Mouse (Mus musculus) macrophage (primary cell): ENCODE data around the gene Gm45713. TPM values are rescaled to one million over a fixed set of nuclear protein-coding genes. Genes with fewer than 3 reads are reported as not detected.
A peak's percentile ranks its signal among the peaks of the same experiment; 100 is the strongest.
"Not testable (repeated sequence)": the region's sequence is repeated elsewhere in the genome, so short reads cannot be mapped to it uniquely, and the experiment has no call there.

ENCODE experiments used
- H3K27ac ChIP-seq: fragments of 350-480 bp; formaldehyde crosslinking; 2 replicates; pipeline ENCODE4 v1.9.0; 2021
- H3K36me3 ChIP-seq: fragments of 350-480 bp; formaldehyde crosslinking; 2 replicates; pipeline ENCODE4 v1.9.0; 2021; ENCODE audit errors: inconsistent target
- H3K4me3 ChIP-seq: fragments of 350-480 bp; formaldehyde crosslinking; 2 replicates; pipeline ENCODE4 v1.9.0; 2021; ENCODE audit errors: inconsistent target
- H3K79me2 ChIP-seq: fragments of 350-480 bp; formaldehyde crosslinking; 2 replicates; pipeline ENCODE4 v1.9.0; 2021; ENCODE audit errors: inconsistent target
- WGBS: methylation state at CpG from one replicate; pipeline ENCODE4 v1.1.7; 2026; ENCODE audit warnings: inconsistent platforms; ENCODE audit not compliant: missing documents; 5-methylcytosine and 5-hydroxymethylcytosine counted together
- polyA plus RNA-seq: library from polyadenylated mRNA; stranded (reverse); fragments of 250-400 nt; gene quantifications from 3 replicates; pipeline ENCODE4 v1.2.4, GENCODE M21; 2018; ENCODE audit warnings: inconsistent platforms

Gm45713 gene
- polyA plus RNA-seq, 1 experiment from 2014 or later = not detected

- Histone ChIP-seq H3K79me2 (peaks cover 5% of the 10 kb centered on the region; the same call in 1 of the 2 replicates), H3K36me3 (peaks cover 16% of the 10 kb centered on the region; the same call in 1 of the 2 replicates), H3K4me3 (no peak overlapping the region), H3K27ac (no peak overlapping the region)
- 88% methylated on average over 9 of the region's 9 CpGs for WGBS
These were observed 19.6 kb upstream of the Gm45713 start for GRCm38 (mm10) chr7:45155590-45155989.

GRCm38 (mm10) chr7:45154993-45155514, 19.0 kb upstream of the Gm45713 start:
- peaks cover 15% of the 10 kb centered on the region; the same call in 1 of the 2 replicates for H3K36me3 ChIP-seq
- WGBS = 89% methylated on average over 12 of the region's 12 CpGs

DNA sequence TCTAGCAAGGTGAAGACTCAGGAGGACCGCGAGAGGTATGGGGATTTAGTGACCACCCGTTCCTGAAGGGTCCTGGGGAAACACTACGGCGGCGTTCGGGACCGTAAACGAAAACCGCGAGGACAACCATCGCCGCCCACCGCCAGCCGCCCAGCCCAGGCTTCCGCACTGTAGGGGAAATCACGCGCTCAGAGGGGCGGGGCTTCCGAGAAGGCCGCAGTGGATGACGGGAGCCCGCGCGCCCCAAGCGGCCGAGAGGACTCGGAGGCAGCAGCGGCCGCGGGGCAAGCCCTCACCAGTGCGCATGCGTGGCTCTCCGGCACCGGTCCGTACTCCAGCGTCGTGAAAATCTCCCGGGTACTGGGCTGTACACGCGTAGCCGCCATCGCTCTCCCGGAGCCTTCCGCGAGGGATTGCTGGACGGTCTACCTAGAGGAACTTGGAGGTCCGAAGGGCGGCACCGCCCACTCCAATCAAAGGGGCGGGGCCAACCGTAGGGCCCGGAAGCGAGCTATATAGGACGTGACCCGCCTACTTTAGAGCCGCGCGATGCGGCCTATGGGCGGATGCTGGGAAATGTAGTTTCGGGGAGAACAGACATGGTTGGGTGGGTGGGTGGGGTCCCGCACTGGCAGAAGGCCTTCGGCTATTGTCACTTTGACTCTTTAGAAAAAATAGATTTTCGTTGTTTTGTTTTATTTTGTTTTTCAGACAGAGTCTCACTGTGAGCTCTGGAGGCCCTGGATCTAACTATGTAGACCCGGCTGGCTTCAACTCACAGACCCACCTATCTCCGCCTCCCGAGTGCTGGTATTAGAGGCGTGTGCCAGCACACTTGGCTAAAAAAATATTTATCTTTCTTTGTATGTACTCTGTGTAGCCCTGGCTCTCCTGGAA, 18.3 kb upstream of the Gm45713 start, which contains the start of the genes Pih1d1 and Aldh16a1:
Gene Pih1d1, plus strand, starts transcription at position 208 of the 897 bp plus-strand sequence.
Gene Aldh16a1, minus strand, starts transcription at position 489 of the 897 bp plus-strand sequence.
- peak within 1 kb of the TSS; percentile 95 for H3K27ac ChIP-seq
- WGBS = 3% methylated on average over 69 of the region's 69 CpGs
- H3K79me2 ChIP-seq = peaks cover 5% of the 10 kb centered on the region; the same call in 1 of the 2 replicates
- peaks cover 8% of the 10 kb centered on the region; the same call in 1 of the 2 replicates for H3K36me3 ChIP-seq
- peak within 1 kb of the TSS; percentile 88 for H3K4me3 ChIP-seq

More at GRCm38 (mm10) chr7:45154993-45155514, 19.0 kb upstream of the Gm45713 start:
- Histone ChIP-seq H3K27ac (peak overlapping the region; percentile 95), H3K4me3 (peak overlapping the region; percentile 88), H3K79me2 (peaks cover 5% of the 10 kb centered on the region; the same call in 1 of the 2 replicates)

DNA sequence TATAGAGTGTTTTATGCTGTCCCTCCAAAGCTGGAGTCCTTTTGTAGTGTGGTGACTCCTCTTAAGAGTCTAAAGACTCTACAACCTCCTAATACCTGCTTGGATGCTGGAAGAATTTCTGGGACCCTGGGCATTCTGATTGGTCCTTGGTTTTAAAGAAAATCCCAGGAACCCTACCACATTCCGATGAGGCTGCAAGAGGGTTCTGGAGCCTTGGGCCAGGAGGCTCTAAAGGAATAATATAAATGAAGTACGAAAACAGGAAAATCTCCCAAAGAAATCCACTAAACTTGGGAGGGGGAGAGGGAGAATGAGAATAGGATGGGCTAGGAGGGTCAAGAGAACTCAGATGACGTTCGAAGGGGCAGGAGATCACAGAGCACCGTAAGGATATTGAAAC, 17.6 kb upstream of the Gm45713 start:
- peaks cover 5% of the 10 kb centered on the region; the same call in 1 of the 2 replicates for H3K79me2 ChIP-seq
- peak overlapping the region; percentile 88 for H3K4me3 ChIP-seq
- 3% methylated on average over 5 of the region's 5 CpGs for WGBS
- peaks cover 6% of the 10 kb centered on the region; the same call in 1 of the 2 replicates for H3K36me3 ChIP-seq
- H3K27ac ChIP-seq = peak overlapping the region; percentile 95

- H3K27ac ChIP-seq, H3K79me2 ChIP-seq, H3K36me3 ChIP-seq: not testable (repeated sequence)
- H3K4me3 ChIP-seq = peak overlapping the region; percentile 88; the same call in 1 of the 2 replicates
- WGBS = 95% methylated on average over 2 of the region's 2 CpGs
These were observed 17.0 kb upstream of the Gm45713 start for GRCm38 (mm10) chr7:45153052-45153451.

- Histone ChIP-seq H3K27ac (no peak overlapping the region), H3K4me3 (no peak overlapping the region), H3K36me3 (peaks cover 19% of the 10 kb centered on the region; the same call in 1 of the 2 replicates), H3K79me2 (peaks cover 5% of the 10 kb centered on the region; the same call in 1 of the 2 replicates)
- WGBS = 85% methylated on average over 11 of the region's 11 CpGs
These were observed 15.3 kb upstream of the Gm45713 start for GRCm38 (mm10) chr7:45151303-45151702.

DNA sequence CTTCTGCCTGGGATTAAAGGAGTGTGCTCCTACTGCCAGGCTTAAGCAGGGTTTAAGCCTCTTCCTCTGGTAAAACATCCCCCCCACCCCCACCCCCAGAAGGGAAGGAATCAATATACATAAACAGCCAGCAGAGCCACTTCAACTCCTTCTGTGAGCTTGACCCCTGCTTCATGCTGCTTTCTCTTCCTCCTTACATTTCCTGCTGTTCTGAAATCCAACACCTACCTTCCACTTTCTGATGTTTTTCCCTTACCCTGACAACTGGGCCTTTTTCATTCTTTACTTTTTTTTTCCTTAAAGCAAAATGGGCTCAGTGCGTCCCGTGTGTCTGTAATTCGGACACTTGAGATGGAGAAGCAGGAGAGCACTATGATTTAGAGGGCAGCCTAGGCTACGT, 14.3 kb upstream of the Gm45713 start:
- Histone ChIP-seq H3K4me3 (no peak overlapping the region), H3K79me2 (peaks cover 5% of the 10 kb centered on the region; the same call in 1 of the 2 replicates), H3K36me3 (peaks cover 29% of the 10 kb centered on the region), H3K27ac (no peak overlapping the region)
- 59% methylated on average over 4 of the region's 4 CpGs for WGBS

DNA sequence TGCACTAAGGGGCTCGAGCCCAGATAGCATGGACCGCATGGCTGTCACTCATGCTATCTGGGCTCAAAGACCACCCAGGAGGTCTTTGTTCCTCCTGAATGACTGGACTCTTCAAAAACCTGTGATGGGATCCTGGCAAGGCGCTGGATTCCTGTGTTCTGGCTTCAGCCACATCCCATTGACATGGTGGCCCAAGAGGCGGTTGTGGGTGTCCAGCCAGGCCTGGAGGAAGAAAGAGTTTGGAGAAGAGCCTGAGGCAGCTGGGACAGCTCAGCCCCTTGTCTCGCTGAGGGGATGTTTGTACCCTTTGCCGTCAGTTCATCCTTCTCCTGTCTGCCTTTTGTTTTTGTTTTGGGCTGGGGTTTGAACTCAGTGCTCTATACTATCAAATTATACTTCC, 13.5 kb upstream of the Gm45713 start:
- Histone ChIP-seq H3K79me2 (peaks cover 5% of the 10 kb centered on the region; the same call in 1 of the 2 replicates), H3K4me3 (no peak overlapping the region), H3K27ac (no peak overlapping the region), H3K36me3 (peaks cover 35% of the 10 kb centered on the region)
- WGBS = 87% methylated on average over 6 of the region's 6 CpGs

- WGBS = 84% methylated on average over 4 of the region's 4 CpGs
These were observed 12.6 kb upstream of the Gm45713 start for GRCm38 (mm10) chr7:45148534-45149098.

DNA sequence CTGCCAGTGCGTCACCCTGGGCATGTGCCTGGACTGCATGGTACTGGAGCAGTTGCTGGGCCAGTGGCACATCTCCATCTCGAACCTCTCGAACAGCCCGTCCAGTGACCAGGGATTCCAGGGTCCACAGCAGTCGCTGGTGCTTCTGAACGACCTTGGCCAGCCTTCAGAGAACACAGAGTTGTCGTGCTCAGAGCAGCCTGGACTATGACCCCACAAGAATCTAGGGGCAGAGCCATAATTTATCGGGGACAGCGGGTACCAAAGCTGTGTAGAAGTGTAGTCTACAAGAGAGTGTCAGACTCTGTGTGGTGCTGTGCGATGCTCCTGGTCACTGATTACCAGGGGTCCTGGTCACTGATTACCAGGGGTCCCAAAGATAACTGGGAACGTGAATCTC, 11.9 kb upstream of the Gm45713 start:
- Histone ChIP-seq H3K4me3 (no peak overlapping the region), H3K36me3 (peaks cover 51% of the 10 kb centered on the region), H3K27ac (no peak overlapping the region), H3K79me2 (peaks cover 5% of the 10 kb centered on the region; the same call in 1 of the 2 replicates)
- 94% methylated on average over 11 of the region's 11 CpGs for WGBS

More at GRCm38 (mm10) chr7:45148534-45149098, 12.6 kb upstream of the Gm45713 start:
- H3K79me2 ChIP-seq = peaks cover 5% of the 10 kb centered on the region; the same call in 1 of the 2 replicates
- peaks cover 44% of the 10 kb centered on the region for H3K36me3 ChIP-seq
- no peak overlapping the region for H3K27ac ChIP-seq
- H3K4me3 ChIP-seq = no peak overlapping the region

DNA sequence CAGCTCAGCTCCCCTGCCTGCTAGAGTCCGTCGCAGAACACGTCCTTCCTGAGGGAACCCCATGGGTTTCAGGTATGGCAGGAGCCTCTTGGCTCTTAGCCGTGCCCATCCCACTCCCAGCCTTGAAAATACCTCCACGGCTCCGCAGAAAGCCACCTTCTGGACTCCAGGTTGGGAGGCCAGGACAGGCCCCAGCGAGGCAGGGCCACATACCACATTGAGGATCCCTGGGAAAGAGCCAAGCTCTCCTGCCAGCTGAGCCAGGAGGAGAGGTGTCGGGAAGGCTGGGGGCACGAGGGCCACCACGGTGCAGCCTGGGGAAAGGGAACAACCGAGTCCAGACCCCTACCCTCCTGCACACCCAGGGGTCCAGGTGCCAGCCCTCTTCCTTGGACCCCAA, 11.2 kb upstream of the Gm45713 start:
- H3K36me3 ChIP-seq = peaks cover 58% of the 10 kb centered on the region
- H3K79me2 ChIP-seq = peaks cover 5% of the 10 kb centered on the region; the same call in 1 of the 2 replicates
- WGBS = 97% methylated on average over 11 of the region's 11 CpGs
- no peak overlapping the region for H3K27ac ChIP-seq
- H3K4me3 ChIP-seq = no peak overlapping the region

DNA sequence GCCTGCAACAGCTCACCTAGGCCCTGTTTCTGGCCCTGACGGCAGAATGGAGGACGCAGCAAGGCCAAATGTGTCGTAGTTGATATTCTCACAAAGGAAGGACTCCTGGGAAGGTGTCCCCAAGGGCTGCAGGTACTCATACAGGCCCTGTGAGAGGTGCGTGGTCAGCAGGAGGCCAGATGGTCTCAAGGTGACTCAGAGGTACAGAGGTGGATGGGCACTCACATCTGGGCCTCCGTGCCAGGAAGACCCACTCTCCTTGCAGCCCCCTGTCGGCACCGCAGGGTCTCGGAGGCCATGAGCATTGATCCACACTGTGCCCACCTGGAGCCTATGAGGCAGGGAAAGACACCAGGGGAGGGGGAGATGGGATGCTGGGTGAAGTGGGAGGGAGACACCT, 9.4 kb upstream of the Gm45713 start:
- Histone ChIP-seq H3K79me2 (no peaks in the 10 kb centered on the region), H3K4me3 (no peak overlapping the region)
- 97% methylated on average over 8 of the region's 8 CpGs for WGBS

DNA sequence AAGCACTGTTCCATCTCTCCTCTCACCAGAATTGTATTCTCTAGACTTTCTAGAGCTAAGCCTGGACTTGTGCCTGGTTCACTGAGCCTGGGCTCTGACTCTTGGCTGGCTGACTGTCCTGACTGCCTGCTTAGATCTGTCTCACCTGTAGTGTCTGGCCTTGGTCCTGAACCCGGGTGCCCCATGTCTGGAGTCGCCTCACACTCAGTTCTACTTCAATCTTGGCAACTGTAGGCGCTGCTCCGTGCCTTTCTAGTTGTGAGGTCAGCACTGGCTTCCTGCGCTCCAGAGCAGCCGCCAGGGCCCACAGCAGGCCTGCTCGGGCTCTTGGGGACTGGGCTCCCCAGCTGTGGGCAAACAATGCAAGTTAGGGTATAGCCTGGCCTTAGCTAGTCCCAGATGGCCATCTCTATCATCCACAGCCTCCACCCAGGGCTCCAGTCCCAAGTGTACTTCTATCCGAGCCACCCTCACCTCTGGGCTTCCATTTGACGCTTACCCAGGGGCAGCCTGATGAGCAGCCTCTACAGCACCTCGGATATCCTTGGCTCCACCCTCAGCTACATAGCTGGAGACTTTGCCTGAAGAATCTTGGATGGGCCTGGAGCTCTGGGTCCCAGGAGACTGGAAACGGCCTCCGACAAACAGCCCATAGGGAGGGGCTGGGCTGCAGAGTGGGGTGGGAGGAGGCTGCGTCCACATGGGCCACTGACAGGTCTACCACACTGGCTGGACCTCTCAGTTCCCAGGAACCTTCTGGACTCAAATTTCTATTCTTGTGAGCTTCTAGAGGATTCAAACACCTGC, 8.5 kb upstream of the Gm45713 start:
- peaks cover 63% of the 10 kb centered on the region for H3K36me3 ChIP-seq
- H3K79me2 ChIP-seq = no peaks in the 10 kb centered on the region
- no peak overlapping the region for H3K27ac ChIP-seq
- no peak overlapping the region for H3K4me3 ChIP-seq
- 92% methylated on average over 12 of the region's 13 CpGs for whole genome bisulfite sequencing

More for the DNA sequence above, 9.4 kb upstream of the Gm45713 start:
- peaks cover 63% of the 10 kb centered on the region for H3K36me3 ChIP-seq
- H3K27ac ChIP-seq = no peak overlapping the region

- Histone ChIP-seq H3K4me3 (no peak overlapping the region), H3K27ac (no peak overlapping the region), H3K79me2 (no peaks in the 10 kb centered on the region), H3K36me3 (peaks cover 50% of the 10 kb centered on the region)
- 93% methylated on average over 5 of the region's 5 CpGs for WGBS
These were observed 5.9 kb upstream of the Gm45713 start for GRCm38 (mm10) chr7:45141914-45142313.
